Mouse (Mus musculus) kidney, postnatal 10 days (tissue): ENCODE results near the gene Cldn7.

Experiments used
- DNase-seq: peaks from one replicate; pipeline ENCODE4 v3.0.0; 2021; ENCODE audit warnings: mixed read lengths

Gene Cldn7

DNA sequence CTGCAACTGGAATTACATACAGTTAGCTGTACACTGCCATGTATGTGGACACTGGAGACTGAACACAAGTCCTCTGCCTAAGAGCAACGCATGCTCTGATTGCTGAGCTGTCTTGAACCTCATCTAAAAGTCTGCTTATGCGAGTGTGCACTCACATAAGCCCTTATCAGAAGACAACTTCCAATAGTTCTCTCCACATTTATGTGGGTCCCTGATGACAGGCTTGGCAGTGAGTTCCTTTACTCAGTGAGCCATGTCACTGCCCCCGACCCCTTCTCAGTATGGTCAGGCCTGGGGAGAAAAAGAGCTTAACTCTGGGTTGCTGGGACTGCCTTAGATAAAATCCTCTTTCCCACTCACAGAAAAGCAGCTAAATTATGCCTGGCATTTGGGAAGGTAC, 52.1 kb downstream of the Cldn7 start, which contains the start of gene Dlg4:
Dlg4 (plus strand) TSS at position 274 of the 400 bp plus-strand sequence.
- DNase-seq = no peak

DNA sequence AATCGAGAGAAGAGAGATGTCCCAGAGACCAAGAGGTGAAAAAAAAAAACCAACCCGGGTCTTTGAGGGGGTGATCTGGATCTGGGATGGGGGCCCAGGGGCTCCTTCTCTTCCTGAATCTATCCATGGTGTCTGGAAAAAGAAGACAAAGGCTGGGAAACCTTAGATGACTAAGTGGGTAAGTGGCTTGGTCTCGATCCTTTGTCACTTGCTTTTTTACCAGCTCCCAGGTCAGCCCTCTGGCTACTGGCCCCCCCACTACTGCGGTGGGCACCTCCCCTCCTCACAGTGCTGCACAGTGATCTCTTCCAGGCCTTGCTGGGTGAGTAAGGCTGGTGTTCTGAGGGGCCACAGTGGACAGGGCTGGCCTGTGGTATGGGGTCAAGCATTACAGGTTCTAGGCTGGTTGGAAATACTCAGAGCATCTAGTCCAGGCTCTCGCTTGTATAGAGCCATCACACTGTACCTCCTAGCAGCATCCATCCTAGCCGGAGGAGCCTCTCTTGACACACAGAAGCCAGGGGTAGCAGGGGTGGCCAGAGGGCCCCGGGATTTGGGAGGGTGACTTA, 52.7 kb downstream of the Cldn7 start:
- peak; percentile 13 for DNase-seq
